Mouse (Mus musculus) heart, postnatal 25 days (tissue): Measurements from ENCODE around the gene Zscan4-ps2. TPM values are rescaled to one million over a fixed set of nuclear protein-coding genes. Genes with fewer than 3 reads are reported as not detected.
"Not testable (repeated sequence)": the region's sequence is repeated elsewhere in the genome, so short reads cannot be mapped to it uniquely, and the experiment has no call there.

Source experiments
- DNase-seq: peaks from one replicate; pipeline ENCODE4 v3.0.0; 2022; ENCODE audit warnings: low spot score
- intact Hi-C: fragments of 180-260 bp; cut with DNase I; formaldehyde crosslinking; loops from one replicate; pipeline ENCODE4 v1.15.1; 2025
- total RNA-seq, 2 experiments: library from RNA; stranded (reverse); gene quantifications; 2 replicates each; pipeline ENCODE4 v1.2.3; 2021

Gene Zscan4-ps2
- total RNA-seq = not detected

GRCm38 (mm10) chr7:11514010-11514409 lies at the start of gene Zscan4-ps2:
Zscan4-ps2 (plus strand) TSS chr7:11514310.
- intact Hi-C loops, DNase-seq: not testable (repeated sequence)

Other genes with a start within 250 kb of the Zscan4-ps2 start
- gene Zscan4e, start 203.6 kb upstream of the Zscan4-ps2 start, total RNA-seq = not detected
- not detected for gene Zscan4f, start 116.4 kb upstream of the Zscan4-ps2 start, total RNA-seq
- gene Zscan4-ps3, start 95.0 kb downstream of the Zscan4-ps2 start, total RNA-seq = not detected
- not detected for gene Vmn1r72, start 165.8 kb downstream of the Zscan4-ps2 start, total RNA-seq
- gene Vmn1r73, start 216.0 kb downstream of the Zscan4-ps2 start, total RNA-seq = not detected